Mouse (Mus musculus): ENCODE measurements around the gene Bcas3.

DNA sequence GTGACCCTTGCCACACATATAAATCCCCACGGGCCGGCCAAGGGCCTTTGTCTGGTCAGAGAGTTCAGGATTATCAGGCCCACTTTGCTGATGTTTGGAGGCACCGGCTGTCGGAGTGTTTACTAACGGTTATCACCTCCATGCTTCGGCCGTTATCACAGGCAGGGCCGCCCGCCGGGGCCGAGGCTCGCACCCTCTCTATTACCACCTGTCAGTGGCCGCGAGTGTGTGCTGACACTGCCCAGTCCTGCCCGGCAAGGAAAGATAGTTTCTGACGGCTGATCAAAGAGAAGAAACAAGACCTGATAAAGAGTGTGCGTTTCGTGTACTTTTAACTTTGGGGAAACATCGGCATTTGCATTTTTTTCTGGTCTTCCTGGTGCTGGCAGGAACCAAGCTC lies 446.9 kb downstream of the Bcas3 start:
- TF ChIP-seq POLR2A (IDR thresholded peaks at IDR 0.05; ENCODE audit: borderline replicate concordance, low read depth, low read length) (no peak), CTCF (IDR thresholded peaks at IDR 0.05; ENCODE audit: low read depth, low read length) (no peak)
